Mouse (Mus musculus) layer of hippocampus, adult 2 months (tissue): ENCODE results near the gene Cdc42ep4. TPM values are rescaled to one million over a fixed set of nuclear protein-coding genes. Genes with fewer than 3 reads are reported as not detected.
A peak's percentile ranks its signal among the peaks of the same experiment; 100 is the strongest.

Source experiments
- DNase-seq, 2 experiments: peaks; one replicate each; pipeline ENCODE4 v3.0.0; 2022; ENCODE audit warnings: low spot score in 2 of 2
- H3K27ac ChIP-seq: fragments of 200-600 bp; 2 replicates; pipeline ENCODE4 v1.8.1; 2022
- H3K4me3 ChIP-seq: fragments of 200-600 bp; 2 replicates; pipeline ENCODE4 v1.8.1; 2022; ENCODE audit warnings: mild to moderate bottlenecking
- CTCF ChIP-seq: fragments of 200-600 bp; conservative IDR thresholded peaks from 2 replicates; pipeline ENCODE4 v1.8.1; 2022; ENCODE audit warnings: antibody characterized with exemption, mild to moderate bottlenecking, moderate library complexity
- total RNA-seq, 2 experiments: library from RNA; stranded (reverse); gene quantifications; 2 replicates each; pipeline ENCODE4 v1.2.3; 2021

The Cdc42ep4 gene
- total RNA-seq, 2 experiments from 2014 or later: 30.5 to 35.2 TPM

DNA sequence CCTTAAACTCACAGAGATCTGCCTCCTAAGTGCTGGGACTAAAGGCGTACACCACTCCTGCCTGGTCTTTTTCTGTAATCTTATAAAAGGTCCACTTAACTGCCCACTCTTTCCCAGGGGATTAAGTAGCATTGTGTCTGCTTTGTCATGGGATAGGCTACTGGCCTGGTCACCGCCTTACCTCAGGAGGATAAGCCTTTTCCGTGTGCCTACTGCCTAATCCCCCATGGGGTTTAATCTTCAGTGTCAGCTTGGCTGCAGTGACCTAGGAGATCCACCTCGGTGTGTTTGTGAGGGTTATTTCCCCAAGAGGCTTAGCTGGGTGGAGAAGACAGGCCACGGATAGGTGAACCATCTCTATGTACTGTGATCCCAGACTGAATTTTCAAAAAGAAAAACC lies 54.1 kb downstream of the Cdc42ep4 start:
- no peak for TF ChIP-seq CTCF
- Histone ChIP-seq H3K27ac (no peak overlapping the region), H3K4me3 (no peak overlapping the region)
- DNase-seq: no peak

DNA sequence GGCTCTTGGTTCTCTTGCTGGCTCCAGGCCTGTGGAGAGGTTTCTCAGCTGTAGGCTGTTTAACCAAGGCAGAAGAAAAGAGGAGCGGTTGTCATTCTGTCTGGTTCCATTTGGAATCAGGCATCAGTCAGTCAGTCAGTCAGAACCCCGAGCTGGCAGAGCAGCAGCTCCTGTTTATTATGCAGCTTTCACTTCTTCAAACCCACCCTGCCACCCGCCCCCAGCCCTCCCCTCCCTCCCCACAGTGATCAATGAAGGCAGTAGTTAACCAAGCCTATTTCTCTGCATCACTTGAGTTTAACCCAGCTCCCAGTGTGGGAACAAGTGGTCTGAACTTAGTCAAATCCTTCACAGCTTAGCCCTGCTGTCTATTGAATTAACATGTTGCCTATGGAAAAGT lies 59.8 kb downstream of the Cdc42ep4 start:
- H3K27ac ChIP-seq: no peak overlapping the region
- TF ChIP-seq CTCF: no peak
- DNase-seq: no peak
- no peak overlapping the region for H3K4me3 ChIP-seq

DNA sequence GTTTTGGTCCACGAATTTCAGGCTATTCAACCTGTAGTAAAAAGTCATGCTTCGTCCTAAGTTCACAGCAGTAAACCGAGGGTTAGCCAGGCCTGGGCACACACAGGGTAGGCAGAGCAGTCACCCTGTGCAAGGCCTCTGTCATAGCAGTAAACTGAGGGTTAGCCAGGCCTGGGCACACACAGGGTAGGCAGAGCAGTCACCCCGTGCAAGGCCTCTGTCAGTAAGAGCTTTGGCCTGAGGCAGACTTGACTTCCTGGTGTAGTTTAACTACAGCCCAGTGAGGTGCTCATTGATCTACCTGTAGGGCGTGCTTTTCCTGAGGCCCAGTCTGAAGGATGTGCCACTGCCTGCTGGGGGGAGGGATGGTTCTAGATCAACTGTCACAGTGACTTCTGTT lies 60.4 kb downstream of the Cdc42ep4 start:
- 0 out of 2 replicates have a peak overlapping the region, but pooled peaks have one; percentile 69 for H3K27ac ChIP-seq
- no peak overlapping the region for H3K4me3 ChIP-seq
- no peak for DNase-seq
- no peak for TF ChIP-seq CTCF

DNA sequence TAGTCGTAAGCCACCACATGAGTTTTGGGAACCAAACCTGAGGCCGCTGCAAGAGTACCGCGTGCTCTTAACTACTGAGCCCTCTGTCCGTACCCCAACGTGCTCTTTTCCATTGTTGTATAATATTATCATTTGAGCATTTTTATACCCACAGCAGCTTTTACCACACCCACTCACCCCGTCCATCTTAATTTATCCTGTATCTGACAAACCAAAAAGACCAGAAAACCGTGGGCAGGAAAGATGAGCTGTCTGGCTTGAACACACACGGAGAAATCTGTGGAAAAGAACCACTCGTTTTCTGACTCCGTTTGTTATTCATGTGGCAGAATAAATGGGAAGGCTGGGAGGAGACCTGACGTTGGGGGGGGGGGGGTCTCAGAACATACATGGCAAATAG lies 61.2 kb downstream of the Cdc42ep4 start:
- Histone ChIP-seq H3K27ac (peak overlapping the region; percentile 69), H3K4me3 (no peak overlapping the region)
- DNase-seq: peak; percentile 41 to 69
- no peak for TF ChIP-seq CTCF

DNA sequence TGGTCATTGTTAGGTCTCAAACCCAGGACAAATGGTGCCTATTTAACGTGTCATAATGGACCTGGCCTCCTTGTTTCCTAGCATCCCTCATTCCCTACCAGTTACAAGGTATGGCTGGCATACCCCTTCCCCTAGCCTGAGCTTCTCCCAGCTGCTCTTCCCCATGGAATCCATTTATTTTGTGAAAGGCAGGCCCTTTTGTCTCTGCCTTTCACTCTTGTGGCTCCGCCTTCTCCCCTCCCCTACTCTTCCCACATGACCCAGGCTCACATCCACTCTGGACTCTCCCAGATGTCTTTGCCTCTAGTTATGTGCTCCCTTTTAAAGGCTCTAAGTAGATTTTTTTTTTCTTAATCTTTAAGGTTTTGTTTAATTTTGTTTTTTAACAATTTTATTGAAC lies 64.7 kb downstream of the Cdc42ep4 start:
- TF ChIP-seq CTCF: no peak
- no peak overlapping the region for H3K27ac ChIP-seq
- no peak for DNase-seq
- no peak overlapping the region for H3K4me3 ChIP-seq

DNA sequence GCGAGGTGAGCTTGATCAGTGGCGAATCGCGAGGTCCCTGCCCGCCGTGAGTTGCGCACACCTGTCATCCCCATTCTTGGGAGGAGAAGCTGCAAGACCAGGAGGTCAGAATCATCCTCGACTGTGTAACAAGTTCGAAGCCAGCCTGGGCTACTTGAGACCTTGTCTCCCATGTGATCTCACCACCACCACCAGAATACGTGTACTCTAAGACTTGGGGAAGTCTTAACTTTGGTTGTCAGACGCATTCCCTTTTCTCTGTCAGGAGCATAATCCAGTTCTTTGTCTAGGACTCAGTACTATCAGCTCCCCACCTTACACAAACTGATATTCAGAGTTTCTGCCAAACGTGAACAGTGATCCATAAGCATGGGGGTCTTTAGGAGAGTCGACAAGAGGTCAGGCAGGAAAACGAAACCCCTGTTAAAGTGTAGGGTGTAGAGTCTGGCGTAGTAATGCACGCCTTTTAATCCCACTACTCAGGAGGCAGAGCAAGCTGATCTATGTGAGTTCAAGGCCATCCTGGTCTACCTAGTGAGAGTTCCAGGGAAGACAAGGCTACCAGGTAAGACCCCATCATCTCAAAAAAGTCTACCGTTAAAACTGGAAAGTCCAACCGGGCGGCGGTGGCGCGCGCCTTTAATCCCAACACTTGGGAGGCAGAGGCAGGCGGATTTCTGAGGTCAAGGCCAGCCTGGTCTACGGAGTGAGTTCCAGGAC lies 66.8 kb downstream of the Cdc42ep4 start:
- Histone ChIP-seq H3K4me3 (peak overlapping the region; percentile 95), H3K27ac (peak overlapping the region; percentile 98)
- no peak for DNase-seq
- TF ChIP-seq CTCF: no peak

DNA sequence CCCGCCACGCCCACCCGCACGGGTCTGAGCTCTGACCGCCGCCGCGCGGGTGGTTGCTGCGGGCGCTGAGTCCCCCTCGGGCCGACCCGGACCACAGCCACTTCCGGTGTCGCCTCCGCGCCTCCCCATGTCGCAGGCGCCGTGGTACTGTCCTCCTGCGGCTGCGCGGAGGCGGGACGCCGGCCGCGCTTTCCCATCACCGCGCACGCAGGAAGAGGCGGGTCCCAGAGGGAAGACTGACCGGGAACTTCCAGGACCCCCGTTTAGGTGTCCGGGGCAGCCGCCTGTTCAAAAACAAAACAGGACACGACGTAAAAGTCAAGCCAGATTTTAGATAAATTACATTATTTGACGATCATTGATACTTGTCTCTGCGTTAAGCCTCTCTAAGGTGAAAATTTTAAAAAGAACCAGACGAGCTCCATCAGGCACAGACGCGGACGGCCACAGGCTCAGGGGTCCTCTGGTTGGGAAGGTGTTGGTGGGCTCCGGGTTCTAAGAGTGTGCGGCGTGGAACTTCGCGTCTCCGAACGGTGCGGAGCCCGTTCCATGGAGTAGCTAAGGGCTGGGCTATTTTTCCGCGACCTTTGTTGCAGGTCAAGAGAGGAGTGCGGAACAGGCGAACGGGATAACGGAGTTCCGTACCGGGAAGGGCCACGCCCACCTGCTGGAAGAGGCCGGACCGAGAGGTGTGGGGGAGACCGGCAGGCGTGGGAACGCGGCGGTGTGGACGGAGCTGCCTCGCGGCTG lies 67.5 kb downstream of the Cdc42ep4 start, which contains the start of the genes Fam104a and D11Wsu47e:
Fam104a (minus strand) TSS at position 199 of the 750 bp plus-strand sequence.
D11Wsu47e (plus strand) TSS at position 456 of the 750 bp plus-strand sequence.
- H3K4me3 ChIP-seq: peak within 1 kb of the TSS; percentile 95
- 0 out of 2 replicates have a peak, but pooled peaks have one; percentile 3 for TF ChIP-seq CTCF
- peak within 1 kb of the TSS; percentile 98 for H3K27ac ChIP-seq
- peak; percentile 94 to 98 for DNase-seq

DNA sequence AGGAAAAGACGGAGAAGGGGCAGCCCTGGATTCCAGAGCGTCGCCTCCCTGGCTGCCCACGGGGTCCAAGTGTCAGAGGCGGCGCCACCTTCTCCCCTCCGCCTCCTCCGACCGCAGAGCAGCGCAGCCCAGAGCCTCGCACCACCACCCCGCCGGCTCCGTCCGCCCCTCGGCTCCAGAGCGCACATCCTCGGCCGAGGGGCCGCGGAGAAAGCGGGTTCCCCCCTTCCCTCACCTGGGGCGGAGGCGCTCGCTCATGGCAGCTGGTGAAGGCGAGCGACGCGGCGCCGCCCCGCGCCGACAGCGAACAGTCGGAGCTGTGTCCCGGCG lies 68.1 kb downstream of the Cdc42ep4 start:
- no peak for DNase-seq
- TF ChIP-seq CTCF: no peak
- Histone ChIP-seq H3K27ac (peak overlapping the region; percentile 98), H3K4me3 (peak overlapping the region; percentile 95)

DNA sequence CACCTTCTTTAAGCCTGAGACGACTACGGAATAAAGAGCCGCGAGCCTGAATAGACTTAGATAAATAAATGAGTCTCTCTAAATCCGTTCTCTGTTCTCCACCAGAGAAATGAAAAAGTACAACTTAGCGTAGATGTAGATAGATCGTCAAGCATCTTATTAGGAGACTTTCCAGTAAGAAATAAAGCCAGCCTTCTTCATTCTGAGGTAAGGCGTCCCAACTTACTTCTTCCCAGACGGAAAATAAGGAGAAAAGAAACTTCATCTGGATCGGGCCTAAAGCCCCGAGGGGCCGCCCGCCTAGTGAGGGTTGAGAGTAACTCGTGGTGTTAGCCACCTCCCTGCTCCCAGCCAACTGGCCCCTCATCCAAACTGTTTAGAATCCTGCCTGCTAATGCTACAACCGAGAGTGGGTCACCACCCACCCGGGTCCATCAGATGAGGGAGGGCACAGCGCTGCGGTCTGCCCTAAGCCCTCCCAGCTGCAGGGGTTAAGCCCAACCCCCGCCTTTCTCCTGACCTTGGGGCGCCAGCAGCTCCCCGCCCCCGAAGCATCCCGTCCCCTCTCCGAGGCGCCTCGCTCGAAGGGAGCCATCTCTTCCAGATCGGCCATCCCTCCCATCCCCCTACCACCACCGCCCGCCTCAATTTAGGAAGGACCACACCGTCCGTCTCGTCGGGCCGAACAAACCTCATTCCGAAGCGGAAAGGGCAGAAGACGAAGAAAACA lies 68.6 kb downstream of the Cdc42ep4 start:
- no peak for TF ChIP-seq CTCF
- Histone ChIP-seq H3K4me3 (peak overlapping the region; percentile 95), H3K27ac (peak overlapping the region; percentile 98)
- DNase-seq: peak in 1 of 2 experiments; percentile 36

DNA sequence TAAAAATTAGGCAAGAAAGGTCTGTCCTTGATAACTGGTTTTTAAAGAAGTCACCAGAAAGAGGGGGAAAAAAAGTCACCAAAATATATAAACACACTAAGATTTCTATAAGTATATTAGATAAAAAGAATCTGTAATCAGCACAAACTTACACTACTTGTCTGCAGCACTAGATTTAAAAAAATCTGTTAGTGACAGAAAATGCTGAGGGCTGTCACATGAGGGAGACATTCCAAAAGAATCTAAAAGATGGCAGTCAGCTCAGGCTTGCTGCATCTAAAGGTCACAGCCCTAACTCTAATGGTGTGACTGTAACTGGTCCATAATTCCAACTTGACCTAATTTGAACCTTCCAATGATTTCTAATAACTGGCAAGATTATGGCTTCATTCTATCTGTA lies 69.7 kb downstream of the Cdc42ep4 start:
- DNase-seq: no peak
- peak; percentile 35; the same call in 1 of the 2 replicates for TF ChIP-seq CTCF
- Histone ChIP-seq H3K27ac (peak overlapping the region; percentile 98; the same call in 1 of the 2 replicates), H3K4me3 (peak overlapping the region; percentile 95)

DNA sequence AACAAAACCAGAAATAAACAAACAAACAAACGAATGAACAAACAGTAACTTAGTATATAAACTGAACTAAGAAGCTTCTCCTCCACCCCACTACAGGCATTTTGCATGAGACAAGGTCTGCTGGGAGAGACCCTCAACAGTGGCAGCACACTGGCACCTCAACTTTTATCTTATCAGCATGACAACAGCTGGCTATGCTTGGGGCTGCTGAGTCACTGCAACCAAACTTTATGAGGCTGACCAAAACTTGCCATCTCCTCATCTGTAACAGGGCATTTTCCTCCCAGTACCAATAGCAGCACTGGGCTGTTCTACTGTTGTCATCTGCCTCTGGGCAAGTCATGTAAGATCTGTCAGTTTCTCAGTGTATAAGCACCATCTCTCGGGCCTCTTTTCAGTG lies 70.7 kb downstream of the Cdc42ep4 start:
- Histone ChIP-seq H3K27ac (no peak overlapping the region), H3K4me3 (no peak overlapping the region)
- DNase-seq: no peak
- no peak for TF ChIP-seq CTCF

DNA sequence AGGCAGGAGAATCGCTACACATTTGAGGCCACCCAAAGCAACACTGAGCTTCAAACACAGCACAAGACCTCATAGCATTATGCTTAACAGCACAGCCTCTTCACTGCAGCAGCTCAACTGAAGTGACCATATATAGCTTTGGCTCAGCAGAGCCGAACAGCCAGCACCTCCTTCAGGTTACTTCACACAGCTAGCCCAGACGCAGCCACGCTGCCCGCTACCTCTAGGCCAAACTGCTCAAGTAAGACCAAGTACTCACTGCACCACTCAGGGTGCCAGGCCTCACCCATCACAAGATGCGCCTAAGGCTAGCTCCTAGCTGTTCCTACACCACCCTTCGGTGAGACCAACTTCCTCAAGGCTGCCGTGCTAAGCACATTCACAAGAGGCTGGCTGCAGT lies 73.3 kb downstream of the Cdc42ep4 start:
- no peak for DNase-seq
- TF ChIP-seq CTCF: no peak
- Histone ChIP-seq H3K4me3 (no peak overlapping the region), H3K27ac (peak overlapping the region; percentile 11; the same call in 1 of the 2 replicates)

DNA sequence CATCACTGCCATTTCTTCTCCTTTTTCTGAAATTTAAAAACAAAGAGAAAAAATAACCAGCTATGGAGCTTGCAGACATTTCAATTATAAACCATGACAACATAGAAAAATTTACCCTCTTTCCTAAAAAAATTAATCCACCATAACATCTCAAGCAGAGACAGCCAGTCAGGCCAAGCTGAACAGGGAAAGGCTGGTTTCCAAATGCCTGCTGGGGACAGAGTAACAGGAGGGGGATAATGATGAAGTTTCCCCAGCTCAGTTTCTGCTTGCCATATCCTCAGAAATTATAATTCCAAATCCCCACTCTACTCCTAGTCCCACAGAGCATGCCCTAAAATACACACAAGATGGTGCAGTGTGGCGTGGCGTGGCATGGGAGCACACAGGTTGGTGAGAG lies 74.3 kb downstream of the Cdc42ep4 start:
- DNase-seq: no peak
- no peak overlapping the region for H3K4me3 ChIP-seq
- H3K27ac ChIP-seq: peak overlapping the region; percentile 11; the same call in 1 of the 2 replicates
- no peak for TF ChIP-seq CTCF

Other genes starting within 250 kb of the Cdc42ep4 start
- gene Sstr2, start 132.5 kb downstream of the Cdc42ep4 start, total RNA-seq: 10 to 100 TPM; 22.0 to 23.2 TPM
- gene Cog1, start 102.7 kb downstream of the Cdc42ep4 start, total RNA-seq: 10 to 100 TPM; 59.5 to 63.2 TPM
- 10 to 100 TPM; 21.7 to 23.1 TPM for gene Slc39a11, start 101.8 kb downstream of the Cdc42ep4 start, total RNA-seq
- gene Fam104a, start 67.7 kb downstream of the Cdc42ep4 start, total RNA-seq: 10 to 100 TPM; 26.4 to 29.1 TPM
- gene D11Wsu47e, start 67.5 kb downstream of the Cdc42ep4 start, total RNA-seq: 10 to 100 TPM; 13.2 to 16.2 TPM
- not detected for gene Cpsf4l, start 41.9 kb downstream of the Cdc42ep4 start, total RNA-seq